21 mouse cellular contexts compared by ENCODE assay signal in genomic region chr7:81652296-81652695, GRCm38 (mm10). TPM values are rescaled to one million over a fixed set of nuclear protein-coding genes. Genes with fewer than 3 reads are reported as not detected.
DNase-seq lines count a peak whose midpoint lies in the region; ATAC-seq and TF ChIP-seq lines count a peak whose summit lies in the region.
"Had no signal": no experiment of that assay in that cellular context is flagged by ENCODE, and none has a peak within 500 bp of the region (broad histone marks: within the 10 kb centered on the region; RNA-seq: fewer than 3 reads in every experiment).

No protein-coding gene starts in this region.

- peaks cover 57% of the 10 kb centered on the region for H3K4me1 ChIP-seq in forebrain, embryonic 14.5 days (ENCODE audit: control insufficient read depth, insufficient read depth, low read length)
- H3K4me1 ChIP-seq in forebrain, postnatal 0 days (ENCODE audit: insufficient read depth), result peaks cover 32% of the 10 kb centered on the region
- H3K4me1 ChIP-seq in neural tube, embryonic 15.5 days, result peaks cover 73% of the 10 kb centered on the region
- H3K4me1 ChIP-seq: liver, embryonic 12.5 days had no signal

- 74% methylated on average over 2 of the region's 2 CpGs for WGBS in forebrain, embryonic 14.5 days
- WGBS in forebrain, postnatal 0 days, result 76% methylated on average over 2 of the region's 2 CpGs
- 85% methylated on average over 2 of the region's 2 CpGs for WGBS in neural tube, embryonic 15.5 days

- no peak for ATAC-seq in forebrain, embryonic 14.5 days
- ATAC-seq in forebrain, postnatal 0 days, result no peak
- ATAC-seq in erythroblast, adult 5-6 weeks (replicated peaks; ENCODE audit: low FRiP score, poor library complexity, severe bottlenecking), result 0 out of 2 replicates have a peak, but pooled peaks have one; percentile 25
- no peak for ATAC-seq in neural tube, embryonic 15.5 days (ENCODE audit: low FRiP score)
- no peak for ATAC-seq in inflammation-experienced regulatory T-cells, adult 6 months
- ATAC-seq: liver, embryonic 12.5 days had no signal

- no peak overlapping the region for H3K9ac ChIP-seq in forebrain, embryonic 14.5 days (ENCODE audit: low read length)
- H3K9ac ChIP-seq in forebrain, postnatal 0 days, result no peak overlapping the region
- H3K9ac ChIP-seq in neural tube, embryonic 15.5 days (replicated peaks), result no peak overlapping the region
- H3K9ac ChIP-seq: embryonic facial prominence, embryonic 13.5 days; liver, embryonic 12.5 days; stomach, embryonic 15.5 days had no signal

- peak overlapping the region; percentile 9; the same call in 1 of the 2 replicates for H3K27ac ChIP-seq in forebrain, embryonic 14.5 days (ENCODE audit: low read depth, low read length)
- no peak overlapping the region for H3K27ac ChIP-seq in forebrain, postnatal 0 days (ENCODE audit: low read depth, low read length)
- H3K27ac ChIP-seq in left cerebral cortex, adult 2 months, result peak overlapping the region; percentile 50
- 0 out of 2 replicates have a peak overlapping the region, but pooled peaks have one; percentile 60 for H3K27ac ChIP-seq in neural tube, embryonic 15.5 days (replicated peaks)
- H3K27ac ChIP-seq: embryonic facial prominence, embryonic 13.5 days; liver, embryonic 12.5 days; stomach, embryonic 15.5 days had no signal

- H3K4me2 ChIP-seq in forebrain, embryonic 14.5 days (ENCODE audit: low read length), result no peak overlapping the region
- H3K4me2 ChIP-seq in forebrain, postnatal 0 days (ENCODE audit: low read depth), result no peak overlapping the region
- no peak overlapping the region for H3K4me2 ChIP-seq in neural tube, embryonic 15.5 days
- H3K4me2 ChIP-seq: embryonic facial prominence, embryonic 13.5 days; liver, embryonic 12.5 days; stomach, embryonic 15.5 days had no signal

- H3K36me3 ChIP-seq in forebrain, embryonic 14.5 days (ENCODE audit: control insufficient read depth, insufficient read depth, low read length), result no peaks in the 10 kb centered on the region
- no peaks in the 10 kb centered on the region for H3K36me3 ChIP-seq in forebrain, postnatal 0 days (ENCODE audit: insufficient read depth)
- H3K36me3 ChIP-seq in neural tube, embryonic 15.5 days, result no peaks in the 10 kb centered on the region
- H3K36me3 ChIP-seq: embryonic facial prominence, embryonic 13.5 days; liver, embryonic 12.5 days; stomach, embryonic 15.5 days had no signal

- TF ChIP-seq CTCF in forebrain, postnatal 0 days (IDR thresholded peaks at IDR 0.05; ENCODE audit: low read depth), result no peak
- no peak for TF ChIP-seq CTCF in left cerebral cortex, adult 2 months (IDR thresholded peaks at IDR 0.05)

- intact Hi-C loops in left cerebral cortex, adult 2 months (cut with DNase I), result no loop called here

- no peak overlapping the region for H3K4me3 ChIP-seq in forebrain, embryonic 14.5 days (ENCODE audit: low read depth, low read length)
- H3K4me3 ChIP-seq in forebrain, postnatal 0 days (ENCODE audit: low read depth, low read length), result no peak overlapping the region
- no peak overlapping the region for H3K4me3 ChIP-seq in left cerebral cortex, adult 2 months
- H3K4me3 ChIP-seq in neural tube, embryonic 15.5 days (replicated peaks), result no peak overlapping the region
- H3K4me3 ChIP-seq: embryonic facial prominence, embryonic 13.5 days; liver, embryonic 12.5 days; megakaryocyte, embryonic 14.5 days; stomach, embryonic 15.5 days had no signal

- no peaks in the 10 kb centered on the region for H3K27me3 ChIP-seq in forebrain, embryonic 14.5 days (replicated peaks; ENCODE audit: control insufficient read depth, insufficient read depth, low read length)
- H3K27me3 ChIP-seq in forebrain, postnatal 0 days (ENCODE audit: insufficient read depth, low read length), result no peaks in the 10 kb centered on the region
- H3K27me3 ChIP-seq in neural tube, embryonic 15.5 days (replicated peaks), result no peaks in the 10 kb centered on the region
- H3K27me3 ChIP-seq: liver, embryonic 12.5 days; stomach, embryonic 15.5 days had no signal

- no peaks in the 10 kb centered on the region for H3K9me3 ChIP-seq in forebrain, embryonic 14.5 days (replicated peaks; ENCODE audit: control insufficient read depth, low read length)
- no peaks in the 10 kb centered on the region for H3K9me3 ChIP-seq in forebrain, postnatal 0 days (ENCODE audit: low read length)
- H3K9me3 ChIP-seq in neural tube, embryonic 15.5 days (replicated peaks), result no peaks in the 10 kb centered on the region
- H3K9me3 ChIP-seq: embryonic facial prominence, embryonic 13.5 days; liver, embryonic 12.5 days; megakaryocyte, embryonic 14.5 days; stomach, embryonic 15.5 days had no signal

- no peak for DNase-seq in forebrain, embryonic 14.5 days (ENCODE audit: low spot score)
- no peak for DNase-seq in forebrain, postnatal 0 days
- no peak for DNase-seq in left cerebral cortex, adult 2 months (ENCODE audit: extremely low spot score in 1 of 2, low spot score in 2 of 2)
- no peak for DNase-seq in left cerebral cortex, adult 18-20 months (ENCODE audit: low spot score in 2 of 2)
- DNase-seq: adrenal gland, postnatal 36 days; B cell, adult 2 months; cerebellum, adult 18-20 months; gastrocnemius, postnatal 14 days; kidney, adult 2 months; kidney, postnatal 14 days; lung, adult 2 months; right cerebral cortex, postnatal 14 days; thymus, adult 18-20 months; thymus, postnatal 4 days had no signal

RNA-seq across cellular contexts. Expression of gene Homer2, which starts 55.0 kb away (rescaled TPM):
- 15.9 and 16.6 TPM in 2 replicates for polyA plus RNA-seq in forebrain, embryonic 14.5 days (2014; fragmentation: Nextera tagmentation; extraction: Ambion mirVana)
- 23.9 and 27.9 TPM in 2 replicates for total RNA-seq in forebrain, postnatal 0 days (2014; rRNA removed)
- 23.5 and 28.8 TPM in 2 replicates for polyA plus RNA-seq in forebrain, postnatal 0 days (2015; fragmentation: Nextera tagmentation; extraction: Ambion mirVana)
- total RNA-seq in left cerebral cortex, adult 2 months (2021), result 10 to 100 TPM; 68.1 to 77.5 TPM
- total RNA-seq in left cerebral cortex, adult 18-20 months (2021), result 10 to 100 TPM; 63.3 to 65.4 TPM
- total RNA-seq in erythroblast, adult 5-6 weeks (2015; ENCODE audit: low replicate concordance), result not detected in 2 replicates
- total RNA-seq in erythroblast, adult 5-6 weeks (2017; ENCODE audit: low replicate concordance), result 0.56 TPM in 1 of 2 replicates, not detected in the other
- 29.3 and 30.1 TPM in 2 replicates for polyA plus RNA-seq in neural tube, embryonic 15.5 days (2015; fragmentation: Nextera tagmentation; extraction: Ambion mirVana)
- polyA plus RNA-seq in inflammation-experienced regulatory T-cells, adult 6 months (2017; shearing (Covaris generic)), result under 1 TPM in 1 of 3 experiments, not detected in 2; 0.47 TPM

Comparison
In these comparisons a context has a peak if more than half of its experiments do, and no peak if none do; other contexts are left out.
1. RNA of gene Homer2, which starts 55.0 kb away (total RNA-seq): 68.1 to 77.5 TPM in left cerebral cortex, adult 2 months, 63.3 to 65.4 TPM in left cerebral cortex, adult 18-20 months and 23.9 to 27.9 TPM in forebrain, postnatal 0 days; 0.56 TPM in erythroblast, adult 5-6 weeks; every median in the first group is over 10 times any median in the second.